Mouse (Mus musculus) liver, postnatal 0 days (tissue): ENCODE measurements around the gene Hmgxb4. TPM values are rescaled to one million over a fixed set of nuclear protein-coding genes. Genes with fewer than 3 reads are reported as not detected.
A peak's percentile ranks its signal among the peaks of the same experiment; 100 is the strongest.

Source experiments
- ATAC-seq: fragments of 200-750 bp; cut with Nextera tagmentation; 2 replicates; pipeline ENCODE4 v1.8.0; 2017; ENCODE audit warnings: mild to moderate bottlenecking, moderate library complexity
- DNase-seq: peaks from one replicate; pipeline ENCODE4 v3.0.0-alpha.2; 2016
- H3K27ac ChIP-seq: fragments of 300-500 bp; sonication (generic); 2 replicates; pipeline ENCODE4 v1.5.1; 2014; ENCODE audit warnings: antibody characterized with exemption, moderate library complexity, mild to moderate bottlenecking, low read depth
- H3K27me3 ChIP-seq: fragments of 300-500 bp; sonication (generic); 2 replicates; pipeline ENCODE4 v1.6.1; 2014; ENCODE audit warnings: low read length, control low read depth, mixed read lengths; ENCODE audit not compliant: insufficient read depth
- H3K36me3 ChIP-seq: fragments of 300-500 bp; sonication (generic); replicated peaks from 2 replicates; pipeline ENCODE4 v1.6.1; 2014; ENCODE audit warnings: mild to moderate bottlenecking, control low read depth, low read length, moderate library complexity, mixed read lengths; ENCODE audit not compliant: insufficient read depth
- H3K4me1 ChIP-seq: fragments of 300-500 bp; sonication (generic); 2 replicates; pipeline ENCODE4 v1.6.1; 2014; ENCODE audit warnings: antibody characterized with exemption, mild to moderate bottlenecking, control low read depth; ENCODE audit not compliant: insufficient read depth
- H3K4me2 ChIP-seq: fragments of 300-500 bp; sonication (generic); 2 replicates; pipeline ENCODE4 v1.6.1; 2014; ENCODE audit warnings: low read depth, mild to moderate bottlenecking, low read length, moderate library complexity, mixed read lengths
- H3K4me3 ChIP-seq: fragments of 300-500 bp; sonication (generic); 2 replicates; pipeline ENCODE4 v1.5.1; 2014; ENCODE audit warnings: low read depth, low read length
- H3K9ac ChIP-seq: fragments of 300-500 bp; sonication (generic); replicated peaks from 2 replicates; pipeline ENCODE4 v1.6.1; 2014; ENCODE audit warnings: mild to moderate bottlenecking, moderate library complexity
- H3K9me3 ChIP-seq: fragments of 300-500 bp; sonication (generic); 2 replicates; pipeline ENCODE4 v1.6.1; 2016; ENCODE audit warnings: mild to moderate bottlenecking, control low read depth, low read length, mixed read lengths
- CTCF ChIP-seq: sonication (generic); IDR thresholded peaks from 2 replicates; pipeline ENCODE4 v1.5.1; 2016; ENCODE audit warnings: antibody characterized with exemption, low read depth
- EP300 ChIP-seq: IDR thresholded peaks from 2 replicates; pipeline ENCODE4 v1.6.1; 2016; ENCODE audit warnings: antibody characterized with exemption, low read depth, mild to moderate bottlenecking
- WGBS: fragments of 180-500 bp; shearing (Covaris S2); extraction: QIAGEN DNeasy Blood & Tissue Kit; methylation state at CpG from one replicate; pipeline ENCODE4 v1.1.7; 2014; ENCODE audit not compliant: insufficient replicate concordance; 5-methylcytosine and 5-hydroxymethylcytosine counted together
- polyA plus RNA-seq: library from polyadenylated mRNA; unstranded; fragments of >200 nt; fragmentation: Nextera tagmentation; extraction: Ambion mirVana; gene quantifications from 2 replicates; pipeline ENCODE4 v1.2.1, GENCODE M21; 2015

Gene Hmgxb4
- polyA plus RNA-seq, 1 experiment from 2014 or later: 6.6 TPM

GRCm38 (mm10) chr8:74987436-74987835 lies 5.7 kb upstream of the Hmgxb4 start:
- no peaks in the 10 kb centered on the region for H3K27me3 ChIP-seq
- DNase-seq: no peak
- 75% methylated on average over 5 of the region's 5 CpGs for WGBS

GRCm38 (mm10) chr8:74990021-74990420 lies 3.1 kb upstream of the Hmgxb4 start:
- Histone ChIP-seq H3K9me3 (no peaks in the 10 kb centered on the region), H3K4me1 (peaks cover 8% of the 10 kb centered on the region), H3K4me2 (peak overlapping the region; percentile 27; the same call in 1 of the 2 replicates), H3K36me3 (no peaks in the 10 kb centered on the region), H3K27ac (no peak overlapping the region), H3K9ac (no peak overlapping the region), H3K4me3 (no peak overlapping the region), H3K27me3 (no peaks in the 10 kb centered on the region)
- TF ChIP-seq EP300: no peak
- no peak for TF ChIP-seq CTCF
- DNase-seq: peak; percentile 31
- WGBS: 21% methylated on average over 15 of the region's 15 CpGs
- no peak for ATAC-seq

More at GRCm38 (mm10) chr8:74987436-74987835, 5.7 kb upstream of the Hmgxb4 start:
- Histone ChIP-seq H3K9me3 (no peaks in the 10 kb centered on the region), H3K27ac (no peak overlapping the region), H3K36me3 (no peaks in the 10 kb centered on the region), H3K4me2 (no peak overlapping the region), H3K4me3 (no peak overlapping the region), H3K9ac (no peak overlapping the region), H3K4me1 (no peaks in the 10 kb centered on the region)
- no peak for TF ChIP-seq EP300
- TF ChIP-seq CTCF: no peak
- ATAC-seq: no peak

- Histone ChIP-seq H3K27me3 (no peaks in the 10 kb centered on the region), H3K36me3 (peaks cover 3% of the 10 kb centered on the region; the same call in 1 of the 2 replicates), H3K9me3 (no peaks in the 10 kb centered on the region), H3K4me2 (peak overlapping the region; percentile 72), H3K9ac (peak overlapping the region; percentile 97), H3K4me1 (peaks cover 8% of the 10 kb centered on the region), H3K4me3 (peak overlapping the region; percentile 83), H3K27ac (peak overlapping the region; percentile 88)
- 2% methylated on average over 92 of the region's 111 CpGs for WGBS
- peak; percentile 97 for ATAC-seq
- peak; percentile 86 for DNase-seq
- TF ChIP-seq EP300: no peak
- TF ChIP-seq CTCF: peak; percentile 21; the same call in 1 of the 2 replicates
Measured at GRCm38 (mm10) chr8:74993475-74994451, 607 bp downstream of the Hmgxb4 start.

- no peak for ATAC-seq
- Histone ChIP-seq H3K4me1 (peaks cover 8% of the 10 kb centered on the region), H3K9me3 (no peaks in the 10 kb centered on the region), H3K36me3 (peaks cover 10% of the 10 kb centered on the region), H3K27ac (no peak overlapping the region), H3K4me2 (peak overlapping the region; percentile 72), H3K4me3 (peak overlapping the region; percentile 83), H3K9ac (peak overlapping the region; percentile 97), H3K27me3 (no peaks in the 10 kb centered on the region)
- TF ChIP-seq EP300 (no peak), CTCF (no peak)
- WGBS: 5% methylated on average over 7 of the region's 7 CpGs
- DNase-seq: no peak
Measured at GRCm38 (mm10) chr8:74994540-74994939, 1.4 kb downstream of the Hmgxb4 start.

- TF ChIP-seq CTCF: no peak
- TF ChIP-seq EP300: no peak
- H3K9ac ChIP-seq: no peak overlapping the region
- no peak overlapping the region for H3K27ac ChIP-seq
- peaks cover 36% of the 10 kb centered on the region for H3K36me3 ChIP-seq
- 71% methylated on average over 3 of the region's 3 CpGs for WGBS
- H3K4me2 ChIP-seq: no peak overlapping the region
- H3K9me3 ChIP-seq: no peaks in the 10 kb centered on the region
- ATAC-seq (no peak), DNase-seq (no peak)
- no peaks in the 10 kb centered on the region for H3K4me1 ChIP-seq
- no peaks in the 10 kb centered on the region for H3K27me3 ChIP-seq
- no peak overlapping the region for H3K4me3 ChIP-seq
Measured at GRCm38 (mm10) chr8:75000431-75000830, 7.3 kb downstream of the Hmgxb4 start.

GRCm38 (mm10) chr8:75008826-75009225 lies 15.7 kb downstream of the Hmgxb4 start:
- Histone ChIP-seq H3K27ac (no peak overlapping the region), H3K36me3 (peaks cover 10% of the 10 kb centered on the region), H3K9ac (no peak overlapping the region), H3K27me3 (no peaks in the 10 kb centered on the region), H3K4me1 (no peaks in the 10 kb centered on the region), H3K9me3 (no peaks in the 10 kb centered on the region), H3K4me3 (no peak overlapping the region), H3K4me2 (no peak overlapping the region)
- no peak for DNase-seq
- no peak for ATAC-seq
- 74% methylated on average over 2 of the region's 2 CpGs for WGBS
- TF ChIP-seq EP300: no peak
- TF ChIP-seq CTCF: no peak
